Mouse (Mus musculus) brain, embryonic 14.5 days (tissue): ENCODE measurements around the gene 1700092M07Rik. TPM values are rescaled to one million over a fixed set of nuclear protein-coding genes. Genes with fewer than 3 reads are reported as not detected.
A peak's percentile ranks its signal among the peaks of the same experiment; 100 is the strongest.

Experiments
- DNase-seq: peaks from one replicate; pipeline ENCODE4 v3.0.0-alpha.2; 2011; ENCODE audit warnings: low read depth
- CTCF ChIP-seq: fragments of 200-500 bp; IDR thresholded peaks from 2 replicates; pipeline ENCODE4 v1.5.1; 2012; ENCODE audit warnings: inconsistent platforms, mild to moderate bottlenecking, moderate library complexity, borderline replicate concordance; ENCODE audit not compliant: insufficient read depth, insufficient read length; ENCODE audit errors: extremely low read depth
- POLR2A ChIP-seq: fragments of 200-500 bp; IDR thresholded peaks from 2 replicates; pipeline ENCODE4 v1.6.1; 2012; ENCODE audit warnings: mild to moderate bottlenecking, inconsistent platforms, borderline replicate concordance; ENCODE audit not compliant: poor library complexity, insufficient read depth, insufficient read length, severe bottlenecking; ENCODE audit errors: extremely low read depth
- polyA plus RNA-seq: library from polyadenylated mRNA; depleted of rRNA; stranded (reverse); fragments of >200 nt; gene quantifications from 2 replicates; pipeline ENCODE4 v1.2.3, GENCODE M21; 2012

1700092M07Rik gene
- polyA plus RNA-seq, 1 experiment, result 1.9 TPM

GRCm38 (mm10) chr19:8710057-8710456, 30.5 kb upstream of the 1700092M07Rik start:
- TF ChIP-seq POLR2A, result no peak
- no peak for TF ChIP-seq CTCF
- DNase-seq, result peak; percentile 53

- TF ChIP-seq POLR2A (no peak), CTCF (no peak)
- no peak for DNase-seq
These were observed 29.0 kb upstream of the 1700092M07Rik start for GRCm38 (mm10) chr19:8711506-8711905.

- no peak for TF ChIP-seq POLR2A
- no peak for TF ChIP-seq CTCF
- DNase-seq, result no peak
These were observed 28.3 kb upstream of the 1700092M07Rik start for GRCm38 (mm10) chr19:8711949-8712869.

GRCm38 (mm10) chr19:8712870-8713305, 27.6 kb upstream of the 1700092M07Rik start:
- TF ChIP-seq POLR2A (0 out of 2 replicates have a peak, but pooled peaks have one; percentile 11), CTCF (no peak)
- DNase-seq, result peak; percentile 93

- peak; percentile 96 for DNase-seq
- TF ChIP-seq CTCF, result peak; percentile 69
- TF ChIP-seq POLR2A, result peak; percentile 60; the same call in 1 of the 2 replicates
These were observed 27.1 kb upstream of the 1700092M07Rik start for GRCm38 (mm10) chr19:8713306-8713996.

GRCm38 (mm10) chr19:8713997-8714652, 26.4 kb upstream of the 1700092M07Rik start:
- no peak for TF ChIP-seq POLR2A

GRCm38 (mm10) chr19:8714653-8715481, 25.7 kb upstream of the 1700092M07Rik start:
- no peak for DNase-seq
- TF ChIP-seq CTCF (no peak), POLR2A (no peak)

More at GRCm38 (mm10) chr19:8713997-8714652, 26.4 kb upstream of the 1700092M07Rik start:
- no peak for DNase-seq

GRCm38 (mm10) chr19:8715868-8716766, 24.4 kb upstream of the 1700092M07Rik start:
- no peak for TF ChIP-seq CTCF
- no peak for TF ChIP-seq POLR2A
- DNase-seq, result no peak

- TF ChIP-seq CTCF (no peak), POLR2A (no peak)
- no peak for DNase-seq
These were observed 23.6 kb upstream of the 1700092M07Rik start for GRCm38 (mm10) chr19:8716767-8717475.
